Mouse (Mus musculus) ES-E14 (cell line): Measurements from ENCODE around the gene Micall2. TPM values are rescaled to one million over a fixed set of nuclear protein-coding genes. Genes with fewer than 3 reads are reported as not detected.

Experiments used
- DNase-seq: peaks from one replicate; pipeline ENCODE4 v3.0.0-alpha.2; 2013; ENCODE audit warnings: low read depth, low spot score
- H3K27ac ChIP-seq: 2 replicates; pipeline ENCODE4 v1.5.1; 2012; ENCODE audit warnings: low read depth, mild to moderate bottlenecking, low read length, moderate library complexity, mixed read lengths; ENCODE audit not compliant: poor library complexity, insufficient read depth, severe bottlenecking
- H3K36me3 ChIP-seq: 2 replicates; pipeline ENCODE4 v1.6.1; 2012; ENCODE audit warnings: mild to moderate bottlenecking, low read length, moderate library complexity, mixed read lengths; ENCODE audit not compliant: control insufficient read depth, poor library complexity, insufficient read depth, severe bottlenecking
- H3K4me1 ChIP-seq, 2 experiments: fragments of 150-350 bp in 1 of 2; sonication (generic) in 1 of 2; 2 replicates each; pipeline ENCODE4 v1.6.1; 2012; ENCODE audit warnings: low read length in 2 of 2, mild to moderate bottlenecking in 1 of 2, mixed read lengths in 1 of 2; ENCODE audit not compliant: control insufficient read depth in 2 of 2, insufficient read depth in 2 of 2, poor library complexity in 1 of 2
- H3K4me3 ChIP-seq, 2 experiments: fragments of 150-350 bp in 1 of 2; sonication (generic) in 1 of 2; 2 replicates each; pipeline ENCODE4 v1.5.1; 2012; ENCODE audit warnings: low read length in 2 of 2, low read depth in 1 of 2, mild to moderate bottlenecking in 1 of 2, mixed read lengths in 1 of 2; ENCODE audit not compliant: insufficient read depth in 1 of 2, poor library complexity in 1 of 2, severe bottlenecking in 1 of 2
- H3K9ac ChIP-seq: 2 replicates; pipeline ENCODE4 v1.6.1; 2012; ENCODE audit warnings: low read depth, mild to moderate bottlenecking, low read length, mixed read lengths; ENCODE audit not compliant: poor library complexity, insufficient read depth, severe bottlenecking
- H3K9me3 ChIP-seq: fragments of 150-350 bp; sonication (generic); 2 replicates; pipeline ENCODE4 v1.6.1; 2012; ENCODE audit warnings: low read depth, mild to moderate bottlenecking, low read length; ENCODE audit not compliant: control insufficient read depth, insufficient read depth
- CHD2 ChIP-seq: IDR thresholded peaks from 2 replicates; pipeline ENCODE4 v1.6.1; 2014; ENCODE audit warnings: mild to moderate bottlenecking, low read depth, low read length, inconsistent platforms
- HCFC1 ChIP-seq: IDR thresholded peaks from 2 replicates; pipeline ENCODE4 v1.6.1; 2012; ENCODE audit warnings: low read length, inconsistent platforms, borderline replicate concordance; ENCODE audit not compliant: insufficient read depth
- MAFK ChIP-seq: IDR thresholded peaks from 2 replicates; pipeline ENCODE4 v1.6.1; 2014; ENCODE audit warnings: mild to moderate bottlenecking, low read depth, low read length, inconsistent platforms; ENCODE audit not compliant: insufficient read depth
- ZC3H11A ChIP-seq: IDR thresholded peaks from 2 replicates; pipeline ENCODE4 v1.6.1; 2012; ENCODE audit warnings: low read depth, mild to moderate bottlenecking, inconsistent platforms, low read length, borderline replicate concordance
- ZNF384 ChIP-seq: IDR thresholded peaks from 2 replicates; pipeline ENCODE4 v1.6.1; 2012; ENCODE audit warnings: low read depth, low read length, inconsistent platforms
- in situ Hi-C, 2 experiments: fragments of 600-800 bp; cut with MboI; formaldehyde crosslinking; loops; one replicate each; pipeline ENCODE4 v1.15.1; 2025; ENCODE audit warnings: low sequenced_read_pairs in 2 of 2, inconsistent platforms in 1 of 2; ENCODE audit not compliant: unreplicated experiment in 2 of 2
- total RNA-seq: library from RNA; depleted of rRNA; stranded (reverse); fragments of 300-350 nt; gene quantifications from 2 replicates; pipeline ENCODE4 v1.2.3, GENCODE M21; 2012

The Micall2 gene
- total RNA-seq, 1 experiment: 2.2 TPM

DNA sequence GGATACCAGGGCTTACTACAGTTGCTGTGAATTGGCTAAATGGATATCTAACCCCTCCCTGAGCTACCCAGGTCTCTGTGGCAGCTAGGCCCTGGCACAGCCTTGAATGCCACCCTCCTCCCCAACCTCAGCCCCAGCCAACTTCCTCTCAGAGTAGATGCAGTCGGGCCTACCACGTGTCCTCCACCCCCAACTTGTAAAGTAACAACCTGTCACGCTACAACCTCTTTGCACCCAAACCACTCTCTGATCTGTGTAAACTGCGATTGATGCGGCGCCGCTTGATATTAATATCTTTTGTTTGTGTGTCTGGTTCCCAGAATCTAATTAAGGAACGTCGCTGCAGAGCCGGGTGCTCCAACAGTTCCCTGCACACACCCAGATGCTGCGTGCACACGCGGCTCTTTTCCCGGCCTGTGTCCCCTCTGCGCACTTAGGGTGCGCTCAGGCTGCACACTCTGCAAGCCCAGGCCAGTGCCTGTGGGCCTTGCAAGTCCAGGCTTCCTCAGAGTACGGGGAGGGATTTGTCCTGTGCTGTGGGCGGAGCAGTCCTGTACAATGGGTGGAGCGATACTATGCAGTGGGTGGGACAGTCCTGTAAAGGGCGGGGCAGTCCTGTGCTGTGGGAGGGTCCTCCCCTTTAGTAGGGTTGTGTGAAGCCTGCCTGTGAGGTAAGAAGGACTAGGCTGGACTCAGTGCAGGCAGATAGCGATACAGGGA is 49.4 kb downstream of the Micall2 start:
- DNase-seq: peak; percentile 90
- Histone ChIP-seq H3K27ac (no peak overlapping the region), H3K9ac (peak overlapping the region; percentile 50; the same call in 1 of the 2 replicates), H3K4me1 (peaks cover 0 to 14% of the 10 kb centered on the region in 2 experiments; a peak in 1 of 4 replicates), H3K36me3 (no peaks in the 10 kb centered on the region), H3K4me3 (peak overlapping the region; percentile 52 to 58), H3K9me3 (no peaks in the 10 kb centered on the region)
- TF ChIP-seq HCFC1 (no peak), ZC3H11A (no peak), ZNF384 (no peak), MAFK (no peak), CHD2 (no peak)
- in situ Hi-C loops: no loop called here

DNA sequence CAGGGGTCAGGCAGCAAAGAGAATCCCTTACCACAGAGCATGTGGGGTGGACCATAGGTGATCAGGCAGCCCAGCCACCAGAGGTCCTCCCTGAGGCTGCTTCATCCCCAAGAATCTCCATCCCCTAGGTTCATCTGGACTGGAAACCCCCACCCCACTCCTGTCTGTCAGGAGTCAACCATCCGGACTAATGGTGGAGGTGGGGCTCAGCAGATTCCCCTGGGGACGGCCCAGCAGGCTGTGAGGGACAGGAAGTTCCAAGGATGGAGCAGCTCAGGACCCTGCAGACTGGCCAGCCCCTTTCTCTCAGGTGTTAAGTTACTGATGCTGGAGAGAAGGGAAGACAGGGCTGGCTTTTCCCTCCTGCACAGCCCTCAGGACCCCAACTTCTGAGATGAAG is 52.9 kb downstream of the Micall2 start:
- H3K4me1 ChIP-seq: peaks cover 0 to 17% of the 10 kb centered on the region in 2 experiments; a peak in 1 of 4 replicates
- H3K36me3 ChIP-seq: no peaks in the 10 kb centered on the region
- H3K27ac ChIP-seq: no peak overlapping the region
- no peak overlapping the region for H3K9ac ChIP-seq
- H3K4me3 ChIP-seq: no peak overlapping the region
- no peaks in the 10 kb centered on the region for H3K9me3 ChIP-seq
- no peak for TF ChIP-seq MAFK
- in situ Hi-C loops: no loop called here
- DNase-seq: no peak

DNA sequence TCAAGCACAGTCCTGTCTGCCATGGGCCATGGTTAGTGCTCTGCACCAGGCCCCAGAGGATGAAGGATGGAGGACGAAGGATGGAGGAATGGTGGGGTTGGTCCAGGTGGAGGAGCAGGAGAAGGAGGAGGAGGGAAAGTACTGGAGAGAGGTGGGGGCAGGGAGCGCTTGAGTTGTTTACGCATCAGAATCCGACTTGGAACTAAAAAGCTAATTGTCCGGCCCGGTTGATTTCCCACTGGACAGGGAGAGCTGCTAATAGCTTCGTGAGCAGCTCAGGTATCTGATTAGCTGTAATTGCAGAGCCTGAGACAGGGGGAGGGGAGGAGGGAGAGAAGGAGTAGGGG is 53.5 kb downstream of the Micall2 start:
- in situ Hi-C loops: no loop called here
- no peak overlapping the region for H3K27ac ChIP-seq
- no peaks in the 10 kb centered on the region for H3K36me3 ChIP-seq
- H3K9ac ChIP-seq: no peak overlapping the region
- TF ChIP-seq ZNF384 (no peak), MAFK (no peak), HCFC1 (no peak), ZC3H11A (no peak), CHD2 (no peak)
- no peak for DNase-seq
- peaks cover 0 to 17% of the 10 kb centered on the region in 2 experiments; a peak in 1 of 4 replicates for H3K4me1 ChIP-seq
- H3K9me3 ChIP-seq: no peaks in the 10 kb centered on the region
- H3K4me3 ChIP-seq: no peak overlapping the region

DNA sequence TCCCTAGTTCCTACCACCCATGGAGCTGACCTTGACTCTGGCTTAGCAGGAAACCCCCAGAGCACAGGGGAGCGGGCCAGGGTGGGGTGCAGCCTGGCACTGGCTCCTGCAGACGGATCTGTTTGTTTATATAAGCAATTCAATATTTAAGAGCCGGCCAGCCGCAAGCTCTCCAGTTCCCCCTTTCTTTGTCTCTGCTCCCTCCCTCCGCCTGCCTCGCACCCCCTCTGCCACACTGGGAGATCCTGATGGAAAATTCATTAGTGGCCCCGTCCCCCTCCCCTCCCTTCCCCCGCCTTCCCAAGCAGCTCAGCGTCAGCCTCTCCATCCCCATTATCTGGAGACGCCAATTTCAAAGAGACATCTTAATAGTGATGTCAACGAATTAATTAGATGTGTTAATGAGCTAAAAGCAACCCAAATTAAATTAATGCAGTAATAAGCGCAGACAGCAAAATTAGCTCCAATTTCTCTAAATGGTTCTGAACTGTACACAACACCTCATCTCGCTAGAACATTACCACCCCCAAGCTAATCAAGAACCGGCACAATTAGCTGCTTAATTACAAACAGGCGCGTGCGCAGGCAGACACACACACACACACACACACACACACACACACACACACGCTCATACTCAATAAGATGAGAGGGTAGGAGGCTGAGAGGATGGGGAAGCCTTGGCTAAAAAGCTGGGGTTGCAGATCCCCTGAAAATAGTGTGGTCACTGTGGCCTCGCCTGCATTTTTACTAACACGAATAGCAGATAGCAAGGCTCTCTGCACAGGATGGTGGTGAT is 54.1 kb downstream of the Micall2 start:
- peaks cover 0 to 11% of the 10 kb centered on the region in 2 experiments; a peak in 1 of 4 replicates for H3K4me1 ChIP-seq
- H3K4me3 ChIP-seq: no peak overlapping the region
- DNase-seq: no peak
- in situ Hi-C loops: no loop called here
- H3K27ac ChIP-seq: no peak overlapping the region
- H3K9me3 ChIP-seq: no peaks in the 10 kb centered on the region
- H3K9ac ChIP-seq: no peak overlapping the region
- TF ChIP-seq ZC3H11A: no peak
- no peak for TF ChIP-seq ZNF384
- no peak for TF ChIP-seq MAFK
- no peak for TF ChIP-seq HCFC1
- TF ChIP-seq CHD2: no peak
- H3K36me3 ChIP-seq: no peaks in the 10 kb centered on the region
